Mouse (Mus musculus): ENCODE results near the gene Rgs7.

- no peak for TF ChIP-seq CTCF (IDR thresholded peaks at IDR 0.05; ENCODE audit: control insufficient read depth, insufficient read depth, insufficient read length)
- no peak for TF ChIP-seq MYOG (IDR thresholded peaks at IDR 0.05; ENCODE audit: control insufficient read depth, extremely low read depth, insufficient read length)
- no peak for TF ChIP-seq MAX (IDR thresholded peaks at IDR 0.05)
- no peak for TF ChIP-seq CEBPB (IDR thresholded peaks at IDR 0.05; ENCODE audit: low read depth)
- TF ChIP-seq USF1 (IDR thresholded peaks at IDR 0.05; ENCODE audit: low read depth) = no peak
Observed at GRCm38 (mm10) chr1:175202902-175203301, 289.4 kb downstream of the Rgs7 start.

Data from C2C12 (cell line).